Comparison of ENCODE assay signal across 8 mouse cellular contexts in the genomic region with DNA sequence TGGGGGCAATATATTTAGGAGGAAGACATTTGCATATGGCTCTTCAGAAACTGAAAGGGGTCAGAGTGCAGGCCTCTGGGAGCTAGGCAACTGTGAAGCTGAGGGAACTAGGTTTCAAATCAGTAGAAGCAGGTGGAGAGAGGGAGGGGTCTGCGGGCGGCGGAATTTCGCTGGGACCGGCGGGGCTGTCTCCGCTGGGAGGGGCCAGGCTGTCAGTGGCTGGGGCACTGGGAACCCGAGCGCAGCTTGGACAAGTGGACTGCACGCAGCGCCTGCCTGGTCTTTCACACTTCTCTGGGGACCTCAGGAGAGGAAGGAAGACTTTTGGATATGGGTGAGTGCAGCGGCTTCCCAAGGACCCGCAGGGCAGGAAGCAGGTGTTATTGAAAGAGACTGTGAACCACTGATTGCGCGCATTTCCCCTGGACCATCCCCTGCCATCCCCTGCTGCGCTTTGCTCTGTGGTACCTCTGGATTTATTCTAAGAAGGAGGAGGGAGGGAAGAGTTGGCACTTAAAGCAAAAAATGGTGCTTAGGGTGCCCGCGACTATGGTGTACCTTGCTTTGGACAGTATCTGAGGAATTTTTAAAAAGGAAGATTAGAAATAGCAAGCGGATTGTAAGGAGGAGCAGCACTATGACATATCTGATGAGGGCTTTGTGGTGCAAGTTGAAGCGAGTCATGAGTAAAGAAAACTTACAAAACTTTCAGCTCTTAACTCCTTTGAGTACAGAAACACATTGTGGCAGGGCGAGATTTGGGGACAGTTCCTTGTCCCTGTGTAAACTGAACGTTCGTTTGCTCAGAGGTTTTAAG.
DNase-seq lines count a peak whose midpoint lies in the region; ATAC-seq and TF ChIP-seq lines count a peak whose summit lies in the region.

No protein-coding gene starts in this region.

- no peak for TF ChIP-seq POLR2A in lung, adult 2 months (IDR thresholded peaks at IDR 0.05; ENCODE audit: borderline replicate concordance, extremely low read depth, low read depth, low read length)

- peak overlapping the region; percentile 60 for H3K4me3 ChIP-seq in forebrain, embryonic 10.5 days
- no peak overlapping the region for H3K4me3 ChIP-seq in lung, adult 2 months (replicated peaks; ENCODE audit: extremely low read depth, low read depth, low read length)
- peak overlapping the region; percentile 41 for H3K4me3 ChIP-seq in neural tube, embryonic 15.5 days (replicated peaks)

- WGBS in forebrain, embryonic 10.5 days: under 1% methylated on average over 23 of the region's 23 CpGs
- 1% methylated on average over 23 of the region's 23 CpGs for WGBS in lung, adult 2 months
- WGBS in neural tube, embryonic 15.5 days: 1% methylated on average over 23 of the region's 23 CpGs

- DNase-seq in urinary bladder, postnatal 14 days (ENCODE audit: low spot score): peak; percentile 7
- no peak for DNase-seq in urinary bladder, postnatal 4 days (ENCODE audit: low spot score in 2 of 2)
- DNase-seq in forebrain, embryonic 10.5 days (ENCODE audit: extremely low spot score, low spot score): peak; percentile 59
- DNase-seq in heart, postnatal 36 days: peak; percentile 12 to 16
- peak; percentile 70 to 79 for DNase-seq in kidney, postnatal 36 days
- peak; percentile 8 for DNase-seq in lung, adult 2 months
- DNase-seq in T-cell, adult 2 months (ENCODE audit: low spot score): no peak

- H3K27me3 ChIP-seq in forebrain, embryonic 10.5 days (ENCODE audit: poor library complexity, severe bottlenecking): no peaks in the 10 kb centered on the region
- H3K27me3 ChIP-seq in neural tube, embryonic 15.5 days (replicated peaks): no peaks in the 10 kb centered on the region

- peaks cover 21% of the 10 kb centered on the region for H3K4me1 ChIP-seq in forebrain, embryonic 10.5 days
- H3K4me1 ChIP-seq in lung, adult 2 months (ENCODE audit: control insufficient read depth, insufficient read depth, low read length): no peaks in the 10 kb centered on the region
- H3K4me1 ChIP-seq in neural tube, embryonic 15.5 days: peaks cover 15% of the 10 kb centered on the region

- intact Hi-C loops in heart, postnatal 36 days (cut with DNase I): no loop called here

- H3K36me3 ChIP-seq in forebrain, embryonic 10.5 days (replicated peaks): no peaks in the 10 kb centered on the region
- no peaks in the 10 kb centered on the region for H3K36me3 ChIP-seq in neural tube, embryonic 15.5 days

- ATAC-seq in neural tube, embryonic 15.5 days (ENCODE audit: low FRiP score): peak; percentile 63

- H3K9ac ChIP-seq in neural tube, embryonic 15.5 days (replicated peaks): peak overlapping the region; percentile 52

- H3K27ac ChIP-seq in forebrain, embryonic 10.5 days: peak overlapping the region; percentile 85
- H3K27ac ChIP-seq in neural tube, embryonic 15.5 days (replicated peaks): peak overlapping the region; percentile 65

- H3K4me2 ChIP-seq in neural tube, embryonic 15.5 days: peak overlapping the region; percentile 84

- no peak for TF ChIP-seq CTCF in lung, adult 2 months (IDR thresholded peaks at IDR 0.05; ENCODE audit: insufficient read depth, low read length)

- no peaks in the 10 kb centered on the region for H3K9me3 ChIP-seq in forebrain, embryonic 10.5 days
- no peaks in the 10 kb centered on the region for H3K9me3 ChIP-seq in neural tube, embryonic 15.5 days (replicated peaks)

Comparison
In these comparisons a context has a peak if more than half of its experiments do, and no peak if none do; other contexts are left out.
1. DNase-seq: peak in urinary bladder, postnatal 14 days (single experiment), forebrain, embryonic 10.5 days (single experiment), heart, postnatal 36 days (2 of 2), kidney, postnatal 36 days (2 of 2) and lung, adult 2 months (single experiment); none in urinary bladder, postnatal 4 days (0 of 2) and T-cell, adult 2 months (single experiment).